Mouse (Mus musculus) kidney, postnatal 36 days (tissue): ENCODE results near the gene Myl12a.

Source experiments
- DNase-seq, 2 experiments: peaks; one replicate each; pipeline ENCODE4 v3.0.0; 2021 to 2022; ENCODE audit warnings: mixed read lengths in 2 of 2

Gene Myl12a

DNA sequence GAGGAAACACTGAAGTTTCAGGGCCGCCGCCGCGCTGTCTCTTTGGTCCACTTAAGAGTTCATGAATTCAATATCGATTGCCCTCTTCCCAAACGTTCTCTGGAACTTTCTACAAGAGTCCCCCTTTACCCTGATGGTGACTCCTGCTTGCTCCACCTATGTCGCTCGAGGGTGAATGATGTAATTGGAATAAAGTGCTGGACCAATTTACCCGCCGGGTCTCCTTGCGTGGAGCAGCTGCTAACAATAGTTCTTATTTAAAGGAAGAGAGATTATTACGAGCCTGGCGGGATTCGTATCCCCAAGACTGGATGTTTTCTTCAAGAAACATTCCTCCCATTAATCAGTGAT lies at the start of gene Myl12a:
TSS of gene Myl12a (minus strand) at position 135 of the 351 bp plus-strand sequence.
- no peak for DNase-seq

- no peak for DNase-seq
Observed at GRCm38 (mm10) chr17:71049292-71049691, 46.6 kb upstream of the Myl12a start.

DNA sequence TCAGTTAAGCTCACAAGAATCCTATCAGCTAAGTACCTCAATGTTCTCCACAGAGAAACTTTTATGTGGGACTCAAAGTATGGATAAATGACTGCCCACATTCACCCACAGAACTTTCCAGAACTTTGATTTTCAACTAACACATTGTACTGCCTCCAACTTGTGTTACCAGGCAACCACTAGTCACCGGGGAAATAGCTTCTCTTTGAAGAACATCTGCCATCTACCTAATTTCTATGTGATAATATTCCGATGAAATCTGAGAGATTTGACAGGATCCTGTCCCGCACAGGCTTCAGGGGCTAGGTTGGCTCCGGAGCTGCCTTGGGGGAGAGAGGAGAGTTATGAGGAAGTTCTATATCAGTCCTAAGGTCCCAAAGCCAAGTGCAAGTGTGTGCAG lies 44.2 kb upstream of the Myl12a start:
- DNase-seq: no peak

DNA sequence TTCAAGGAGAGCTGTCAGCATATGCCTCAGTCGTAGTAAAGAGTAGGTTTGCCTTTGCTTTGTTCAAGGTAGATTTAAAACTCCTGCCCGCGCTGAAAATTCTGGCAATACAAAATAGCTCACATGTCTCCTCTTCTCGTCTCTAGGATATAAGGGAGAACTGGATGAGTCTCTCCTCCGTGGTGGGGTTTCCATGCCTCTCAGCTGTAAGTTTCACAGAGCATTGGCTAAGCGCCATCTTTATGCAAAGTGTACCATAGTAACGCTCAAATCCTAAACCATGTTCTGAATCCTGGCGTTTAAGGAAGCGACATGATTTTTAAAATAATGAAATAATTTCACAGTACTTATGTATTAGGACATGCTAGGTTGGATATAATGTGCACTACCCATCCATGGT lies 42.9 kb upstream of the Myl12a start:
- DNase-seq: no peak

- no peak for DNase-seq
Observed at GRCm38 (mm10) chr17:71042645-71043044, 40.0 kb upstream of the Myl12a start.

DNA sequence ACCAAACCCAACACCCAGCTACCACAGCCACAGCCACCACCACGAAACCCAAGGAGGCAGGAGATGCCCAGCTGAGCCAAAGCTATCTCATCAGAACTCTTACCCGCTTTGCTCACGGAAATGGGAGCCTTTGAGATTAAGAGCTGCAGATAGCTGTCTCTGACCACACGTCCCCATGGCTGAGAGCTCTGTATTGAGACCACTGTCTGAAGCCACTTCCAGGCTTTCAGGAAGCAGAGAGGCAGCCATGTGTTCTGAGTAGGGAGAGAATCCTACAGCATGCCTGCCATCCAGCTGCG lies 37.9 kb upstream of the Myl12a start:
- DNase-seq: no peak

GRCm38 (mm10) chr17:71039851-71040581 lies 37.3 kb upstream of the Myl12a start:
- DNase-seq: no peak

DNA sequence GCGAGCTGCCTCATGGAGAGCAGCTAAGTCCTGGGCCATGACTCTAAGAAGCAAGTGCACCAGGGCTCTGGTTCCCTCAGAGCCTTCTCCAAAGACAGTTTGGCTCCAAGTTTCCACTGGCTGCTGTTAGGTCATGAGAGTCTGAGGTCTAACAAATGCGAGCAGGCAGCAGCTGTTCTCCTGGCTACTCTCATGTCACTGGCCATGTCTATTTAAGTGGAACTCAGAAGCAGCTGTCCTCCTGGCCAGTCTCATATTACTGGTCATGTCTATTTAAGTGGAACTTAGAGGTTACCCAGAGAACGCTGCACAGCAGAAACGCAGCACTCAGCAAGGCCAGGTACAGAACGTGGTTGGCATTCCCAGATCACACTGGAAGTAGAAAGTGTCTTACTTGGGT lies 36.1 kb upstream of the Myl12a start:
- no peak for DNase-seq

DNA sequence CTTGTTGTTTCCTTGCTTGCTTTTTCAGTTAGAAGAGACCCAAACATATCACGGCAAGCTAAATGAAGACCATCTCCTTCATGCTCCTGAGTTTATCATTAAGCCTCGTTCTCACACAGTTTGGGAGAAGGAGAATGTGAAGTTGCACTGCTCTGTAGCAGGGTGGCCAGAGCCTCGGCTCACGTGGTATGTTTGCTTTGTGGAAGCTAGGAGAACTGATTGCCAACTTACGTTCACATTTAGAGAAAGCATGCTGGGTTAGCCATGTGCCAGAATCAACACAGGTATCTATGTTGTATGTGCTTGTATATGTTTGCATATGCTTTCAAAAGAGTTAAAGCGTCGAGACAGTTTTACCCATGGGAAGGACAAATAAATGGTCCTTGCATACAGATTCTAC lies 34.5 kb upstream of the Myl12a start:
- DNase-seq: no peak

GRCm38 (mm10) chr17:71034472-71034871 lies 31.8 kb upstream of the Myl12a start:
- DNase-seq: no peak

DNA sequence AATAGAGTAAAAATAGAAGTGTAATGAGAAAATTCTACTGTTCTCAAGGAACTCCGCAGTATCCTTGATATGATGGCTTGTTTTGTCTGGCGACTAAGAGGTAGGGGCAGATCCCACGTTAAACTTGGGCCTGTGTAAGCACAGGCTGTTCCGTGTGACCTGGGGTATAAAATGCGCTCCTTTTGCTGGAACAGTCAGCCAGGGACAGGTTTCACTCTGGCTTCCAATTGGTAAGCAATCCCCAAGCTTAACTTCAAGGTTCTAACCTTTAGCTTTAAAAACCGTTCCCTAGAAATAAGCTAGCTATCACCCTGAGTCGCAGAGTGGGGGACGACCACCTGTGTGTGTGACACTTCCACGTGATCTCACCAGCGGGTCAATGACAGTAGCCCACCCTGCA lies 30.0 kb upstream of the Myl12a start:
- DNase-seq: no peak

GRCm38 (mm10) chr17:71027186-71027585 lies 24.5 kb upstream of the Myl12a start:
- DNase-seq: no peak

DNA sequence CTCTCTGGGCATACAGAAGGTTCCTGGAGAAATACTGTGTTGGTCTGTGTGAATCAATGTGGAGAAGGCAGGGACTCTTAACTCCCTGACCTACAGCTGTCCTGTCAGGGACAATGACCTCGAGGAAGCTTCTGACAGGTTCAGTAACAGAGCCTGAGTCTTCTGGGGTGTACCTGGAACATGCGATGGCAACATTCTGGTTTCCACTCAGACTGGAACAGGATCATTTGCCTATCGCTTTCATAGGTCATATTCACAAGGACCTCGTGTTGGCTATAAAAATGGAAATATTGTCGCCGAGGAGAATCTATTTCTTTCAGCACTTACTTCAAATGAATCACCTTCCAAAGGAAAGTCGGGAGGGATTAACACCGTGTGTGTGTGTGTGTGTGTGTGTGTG lies 23.2 kb upstream of the Myl12a start:
- no peak for DNase-seq

- no peak for DNase-seq
Observed at GRCm38 (mm10) chr17:71024071-71024470, 21.4 kb upstream of the Myl12a start.

DNA sequence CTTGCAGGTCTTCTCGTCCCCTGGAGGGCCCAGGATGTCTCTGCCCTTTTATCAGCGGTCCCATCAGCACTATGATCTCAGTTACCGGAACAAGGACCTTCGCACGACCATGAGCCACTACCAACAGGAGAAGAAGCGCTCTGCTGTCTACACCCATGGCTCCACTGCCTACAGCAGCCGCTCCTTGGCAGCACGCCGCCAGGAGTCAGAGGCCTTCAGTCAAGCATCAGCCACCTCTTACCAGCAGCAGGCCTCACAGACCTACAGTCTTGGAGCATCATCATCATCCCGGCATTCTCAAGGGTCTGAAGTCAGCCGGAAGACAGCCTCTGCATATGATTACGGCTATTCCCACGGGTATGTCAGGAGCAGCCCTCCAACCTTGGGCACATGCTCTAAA lies 20.2 kb upstream of the Myl12a start:
- no peak for DNase-seq

- DNase-seq: no peak
Observed at GRCm38 (mm10) chr17:71019860-71020259, 17.2 kb upstream of the Myl12a start.

GRCm38 (mm10) chr17:71019309-71019655 lies 16.6 kb upstream of the Myl12a start:
- DNase-seq: no peak

DNA sequence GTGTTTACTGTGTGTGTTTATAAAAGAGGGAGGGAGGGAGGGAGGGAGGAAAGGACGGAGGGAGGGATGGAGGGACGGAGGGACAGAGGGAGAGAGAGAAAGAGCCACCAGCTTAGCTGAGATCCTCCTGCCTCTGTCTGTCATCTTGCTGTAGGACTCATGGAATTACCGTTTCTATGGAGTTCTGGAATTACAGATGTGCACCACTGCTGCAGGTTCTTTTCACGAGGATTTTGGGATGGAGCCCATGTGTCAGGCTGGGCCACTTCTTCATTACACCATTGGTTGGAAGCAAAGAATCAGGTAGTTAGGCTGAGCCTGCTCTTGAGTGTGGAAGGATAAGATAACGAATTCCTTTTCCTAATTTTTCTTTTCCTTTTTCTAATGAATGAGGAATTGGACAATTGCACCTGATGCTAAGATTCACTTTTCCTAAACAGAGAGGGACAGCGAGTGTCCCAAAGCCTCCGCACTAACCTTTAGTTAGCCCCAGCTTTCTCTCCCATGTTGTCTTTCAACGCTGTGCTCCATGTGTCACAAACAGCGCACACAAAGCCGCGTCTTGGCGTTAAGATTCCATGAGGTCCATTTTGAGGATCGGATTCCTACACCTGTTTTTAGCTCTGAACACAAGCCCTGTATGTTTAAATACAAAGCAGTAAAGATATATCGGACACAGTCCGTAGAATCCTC lies 16.1 kb upstream of the Myl12a start:
- DNase-seq: no peak

- no peak for DNase-seq
Observed at GRCm38 (mm10) chr17:71018151-71018550, 15.5 kb upstream of the Myl12a start.

- no peak for DNase-seq
Observed at GRCm38 (mm10) chr17:71017457-71017998, 14.8 kb upstream of the Myl12a start.

DNA sequence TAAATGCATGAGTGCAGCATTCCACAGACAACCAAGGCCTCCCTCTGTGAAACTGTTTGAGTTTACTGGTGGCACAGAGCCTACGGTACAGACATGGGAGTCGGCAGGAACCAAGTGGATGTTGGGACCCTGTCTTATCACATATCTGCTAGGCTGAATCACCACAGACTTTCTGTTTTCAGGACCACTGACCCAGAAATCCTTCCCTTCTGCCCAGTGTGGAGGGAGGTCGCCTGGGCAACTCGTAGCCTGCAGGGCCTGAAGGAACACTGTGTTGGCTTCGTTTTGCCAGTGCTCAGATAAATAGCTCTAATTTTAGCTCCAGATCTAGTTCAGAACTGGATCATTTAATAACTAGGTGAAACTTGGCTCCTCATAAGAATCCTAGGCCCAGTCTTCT lies 12.2 kb upstream of the Myl12a start:
- DNase-seq: no peak

- DNase-seq: no peak
Observed at GRCm38 (mm10) chr17:71013105-71013504, 10.4 kb upstream of the Myl12a start.

- no peak for DNase-seq
Observed at GRCm38 (mm10) chr17:71011931-71012662, 9.4 kb upstream of the Myl12a start.

DNA sequence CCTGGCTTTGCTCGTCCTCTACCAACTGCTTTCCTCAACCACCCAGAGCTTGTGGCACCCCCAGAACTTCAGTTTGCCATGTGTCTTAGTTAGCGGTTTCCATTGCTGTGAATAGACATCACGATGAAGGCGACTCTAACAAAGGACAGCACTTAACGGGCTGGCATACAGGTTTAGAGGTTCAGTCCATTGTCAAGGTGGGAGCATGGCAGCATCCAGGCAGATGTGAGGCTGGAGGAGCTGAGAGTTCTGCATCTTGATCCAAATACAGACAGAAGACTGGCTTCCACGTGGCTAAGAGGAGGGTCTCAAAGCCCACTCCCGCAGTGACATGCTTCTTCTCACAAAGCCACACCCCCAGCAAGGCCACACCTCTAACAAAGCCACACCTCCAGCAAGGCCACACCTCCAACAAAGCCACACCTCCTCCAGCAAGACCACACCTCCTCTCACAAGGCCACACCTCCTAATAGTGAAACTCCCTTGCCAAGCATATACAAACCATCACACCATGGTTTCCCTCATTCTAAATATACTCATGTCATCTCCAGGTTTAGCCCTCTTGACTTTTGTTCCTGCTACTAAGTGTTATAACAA lies 8.1 kb upstream of the Myl12a start:
- no peak for DNase-seq
